Mouse (Mus musculus) colon, adult 2 months (tissue): ENCODE data around the gene Klhl29. TPM values are rescaled to one million over a fixed set of nuclear protein-coding genes. Genes with fewer than 3 reads are reported as not detected.

ENCODE experiments used
- polyA plus RNA-seq: library from polyadenylated mRNA; depleted of rRNA; stranded (reverse); fragments of >200 nt; gene quantifications from 2 replicates; pipeline ENCODE4 v1.2.3, GENCODE M21; 2012; rRNA removed

The Klhl29 gene
- polyA plus RNA-seq: 5.2 TPM in 2 replicates

DNA sequence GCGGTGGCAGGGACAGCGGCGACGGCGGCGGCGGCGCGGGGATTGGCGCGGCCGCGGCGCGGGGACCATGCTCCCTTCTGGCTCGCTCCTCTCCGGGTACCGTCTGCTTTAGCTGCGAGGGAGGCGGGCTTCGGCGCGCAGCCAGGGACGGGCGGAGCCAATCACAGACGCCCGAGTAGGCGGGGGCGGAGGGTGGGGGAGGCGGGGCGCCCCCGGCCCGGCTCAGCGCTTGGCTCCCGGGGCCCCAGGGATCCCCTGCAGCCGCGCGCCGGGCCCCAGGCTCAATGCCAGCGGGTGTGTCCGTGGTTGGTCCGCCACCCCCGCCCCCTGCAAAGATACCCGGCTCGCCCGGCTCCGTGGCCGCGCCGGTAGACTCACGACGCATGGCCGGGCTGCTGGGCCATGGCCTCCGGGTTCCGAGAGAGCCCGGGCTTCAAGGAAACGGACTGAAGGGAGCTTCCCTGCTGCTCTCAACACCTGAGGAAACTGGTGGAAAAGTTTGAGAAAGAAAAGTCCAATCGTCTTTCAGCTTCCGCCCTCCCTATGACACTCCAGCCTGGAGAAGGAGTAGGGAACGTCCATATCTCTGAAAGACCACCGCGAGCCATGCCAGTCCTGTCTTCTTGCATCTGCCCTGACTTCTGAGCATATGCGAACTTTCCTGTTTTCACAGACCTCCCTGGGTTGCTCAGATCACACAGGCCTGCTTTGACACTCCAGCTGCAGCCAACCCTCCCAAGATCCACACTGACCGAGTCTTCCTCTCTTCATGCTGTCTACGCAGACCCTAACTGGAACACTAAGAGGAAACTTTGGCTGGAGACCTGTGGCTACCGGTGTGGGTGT, at the start of gene Klhl29:
Klhl29 (minus strand) TSS at position 67 of the 846 bp plus-strand sequence.

